Mouse (Mus musculus) kidney, postnatal 10 days (tissue): Measurements from ENCODE around the gene Eef1a1.
"Not testable (repeated sequence)": the region's sequence is repeated elsewhere in the genome, so short reads cannot be mapped to it uniquely, and the experiment has no call there.

Experiments used
- DNase-seq: peaks from one replicate; pipeline ENCODE4 v3.0.0; 2021; ENCODE audit warnings: mixed read lengths

The Eef1a1 gene

DNA sequence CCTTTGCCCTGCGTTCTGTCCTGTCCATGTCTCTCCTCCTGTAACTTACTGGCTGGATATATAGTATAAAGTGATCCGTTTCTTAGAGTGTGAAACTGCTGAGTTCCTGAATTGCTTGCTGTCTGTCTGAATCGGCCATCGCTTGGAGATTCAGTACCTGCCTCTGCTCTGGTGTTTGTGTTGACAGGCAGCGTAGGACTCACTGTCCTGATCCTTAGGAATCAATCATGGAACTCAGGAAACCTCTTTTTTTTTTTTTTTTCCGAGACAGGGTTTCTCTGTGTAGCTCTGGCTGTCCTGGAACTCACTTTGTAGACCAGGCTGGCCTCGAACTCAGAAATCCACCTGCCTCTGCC is 17.7 kb upstream of the Eef1a1 start:
- DNase-seq = no peak

DNA sequence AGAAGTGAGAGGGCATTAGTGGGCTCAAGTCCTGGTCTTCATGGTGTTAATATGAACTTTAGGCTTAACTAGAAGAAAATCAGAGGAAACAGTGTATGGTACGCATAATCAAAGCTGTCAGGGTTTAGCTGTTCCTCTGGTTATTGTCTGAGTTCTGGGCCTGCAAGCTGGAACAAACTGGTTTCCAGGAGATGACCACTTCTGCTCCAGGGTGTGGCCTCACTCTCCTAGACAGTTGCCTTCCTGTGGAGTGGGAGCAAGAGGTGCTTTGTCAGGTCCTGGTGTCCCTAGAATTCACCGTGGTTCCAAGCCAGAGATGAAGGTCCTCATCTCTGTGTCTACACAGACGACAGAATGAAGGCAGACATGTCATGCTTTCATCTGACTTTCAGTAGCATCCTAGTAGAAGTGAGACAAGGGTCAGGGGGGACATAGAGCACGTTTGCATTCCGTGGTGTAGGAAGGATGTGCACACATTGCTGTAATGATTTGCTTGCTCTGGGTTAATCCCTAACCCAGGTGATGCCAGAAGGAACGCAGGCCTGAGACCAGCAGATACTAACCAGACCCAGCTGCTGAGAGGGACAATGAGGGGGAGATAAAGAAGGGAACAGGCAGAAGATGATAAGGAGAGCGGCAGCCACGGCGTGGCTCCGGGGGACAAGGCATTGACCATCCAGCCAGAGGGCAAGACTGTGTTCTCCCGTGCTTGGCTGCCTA is 17.2 kb upstream of the Eef1a1 start:
- DNase-seq = peak; percentile 58

DNA sequence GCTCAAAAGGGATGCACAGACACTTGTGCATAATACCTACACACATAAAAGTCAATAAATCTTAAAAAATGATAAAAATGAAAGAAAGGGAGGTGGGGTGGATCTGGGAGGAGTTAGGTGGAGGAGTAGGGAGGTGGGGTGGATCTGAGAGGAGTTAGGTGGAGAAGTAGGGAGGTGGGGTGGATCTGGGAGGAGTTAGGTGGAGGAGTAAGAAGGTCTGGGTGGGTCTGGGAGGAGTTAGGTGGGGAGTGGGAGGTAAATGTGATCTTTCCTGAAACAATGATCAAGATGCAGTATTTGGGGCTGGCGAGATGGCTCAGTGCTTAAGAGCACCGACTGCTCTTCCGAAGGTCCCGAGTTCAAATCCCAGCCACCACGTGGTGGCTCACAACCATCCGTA is 16.3 kb upstream of the Eef1a1 start:
- DNase-seq = no peak

DNA sequence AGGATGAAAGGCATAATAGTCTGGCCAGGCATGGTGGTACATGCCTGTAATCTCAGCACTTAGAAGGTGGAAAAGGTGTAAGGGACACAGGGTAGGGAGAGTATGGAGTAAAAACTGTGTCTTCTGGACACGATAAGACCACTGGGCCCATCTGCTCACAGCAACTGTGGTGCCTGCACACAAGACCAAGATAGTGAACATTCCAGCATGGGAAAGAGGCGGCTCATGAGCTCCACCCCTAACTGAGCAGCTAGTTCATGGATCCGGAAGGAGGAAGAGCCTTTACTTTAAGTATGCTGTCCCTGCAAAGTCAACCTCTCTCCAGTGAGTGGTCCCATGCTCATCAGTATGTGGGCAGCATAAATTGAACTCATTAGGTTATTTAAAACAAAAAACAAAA is 15.7 kb upstream of the Eef1a1 start:
- DNase-seq = no peak

GRCm38 (mm10) chr9:78504133-78504532 is 15.2 kb upstream of the Eef1a1 start:
- no peak for DNase-seq

GRCm38 (mm10) chr9:78503223-78504079 is 14.5 kb upstream of the Eef1a1 start:
- peak; percentile 13 for DNase-seq

DNA sequence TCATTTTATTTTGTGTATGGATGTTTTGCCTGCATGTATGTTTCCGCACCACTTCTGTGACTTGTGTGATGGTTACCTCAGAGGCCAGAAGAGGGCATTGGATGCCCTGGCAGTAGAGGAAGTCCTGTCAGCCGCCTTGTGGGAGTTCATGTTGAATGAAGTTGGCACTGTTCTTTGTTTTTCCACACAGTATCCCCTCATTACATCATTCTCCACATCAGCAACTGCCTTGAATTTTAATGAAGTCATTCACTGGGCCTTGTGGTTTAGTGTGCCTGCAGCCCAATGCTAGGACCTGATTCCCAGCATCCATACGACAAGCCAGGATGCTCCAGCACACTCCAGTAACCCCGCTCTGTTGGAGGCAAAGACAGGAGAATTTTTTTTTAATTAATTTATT is 12.3 kb upstream of the Eef1a1 start:
- DNase-seq = no peak

DNA sequence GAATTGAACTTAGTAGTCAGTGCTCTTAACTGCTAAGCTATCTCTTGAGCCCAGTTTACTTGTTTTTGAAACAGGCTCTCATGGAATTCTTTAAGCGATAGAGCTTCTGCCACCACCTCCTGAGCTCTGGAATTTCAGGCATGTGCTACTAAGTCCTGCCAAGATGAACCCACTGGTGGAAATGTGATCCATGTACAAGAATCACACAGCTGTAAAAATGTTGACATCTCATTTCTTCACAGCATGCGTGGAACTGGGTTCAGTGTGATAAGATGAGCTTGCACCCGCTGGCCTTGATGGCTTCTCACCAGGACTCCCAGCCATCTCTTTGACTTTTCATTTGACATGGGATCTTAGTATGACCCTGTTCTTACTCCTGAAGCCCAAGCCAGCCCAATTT is 11.4 kb upstream of the Eef1a1 start:
- DNase-seq = no peak

DNA sequence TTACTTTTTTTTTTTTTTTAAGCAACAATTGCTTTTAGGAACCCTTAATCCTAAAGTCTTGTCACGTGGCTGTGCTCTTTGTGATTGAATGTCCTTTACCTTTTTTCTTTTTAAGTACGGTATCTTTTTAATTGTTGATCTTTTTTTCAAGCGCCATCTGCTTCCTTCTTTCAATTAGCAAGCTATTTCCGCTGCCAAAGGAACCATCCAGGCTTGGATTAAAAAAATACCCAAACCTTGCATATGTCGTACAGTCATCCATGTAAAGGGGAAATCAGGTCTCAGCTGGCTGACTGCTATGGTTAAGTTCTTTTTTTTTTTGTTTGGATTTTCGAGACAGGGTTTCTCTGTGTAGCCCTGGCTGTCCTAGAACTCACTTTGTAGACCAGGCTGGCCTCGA is 4.2 kb upstream of the Eef1a1 start:
- DNase-seq = no peak

DNA sequence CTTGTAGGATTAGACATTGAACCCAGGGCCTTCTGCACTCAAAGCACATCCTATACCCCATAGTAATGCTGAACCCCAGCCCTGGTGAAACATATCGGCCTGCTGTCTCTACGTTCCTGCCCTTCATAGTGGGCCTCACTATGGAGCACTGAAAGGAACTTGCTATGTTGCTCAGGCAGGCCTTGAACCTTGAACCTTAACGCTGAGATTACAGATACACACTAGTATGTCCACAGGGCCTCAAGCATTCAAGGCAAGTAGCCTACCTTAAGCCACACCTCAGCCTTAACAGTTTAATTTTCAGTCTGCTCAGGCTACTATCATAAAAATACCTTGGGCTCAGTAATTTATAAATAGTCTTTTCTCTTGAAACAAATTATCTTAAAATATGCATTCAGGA is 3.3 kb upstream of the Eef1a1 start:
- no peak for DNase-seq

DNA sequence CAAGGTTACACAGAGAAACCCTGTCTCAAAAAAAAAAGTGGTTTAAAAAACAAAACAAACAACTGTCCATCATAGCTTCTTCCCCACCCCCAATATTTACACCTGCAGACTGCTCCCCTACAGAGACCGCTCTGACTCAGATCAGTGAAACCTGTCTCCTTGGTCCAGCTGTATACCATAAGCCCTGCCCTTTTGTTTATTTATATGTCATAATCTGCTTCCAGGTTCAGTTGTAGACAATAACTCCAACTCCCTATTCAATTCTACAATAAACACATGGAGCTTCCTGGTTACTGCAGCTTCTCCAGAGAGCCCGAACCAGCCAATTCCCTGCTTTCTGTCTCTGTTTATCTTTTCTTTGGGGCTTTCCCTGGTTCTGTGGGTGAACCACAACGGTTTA is 2.2 kb upstream of the Eef1a1 start:
- DNase-seq = no peak

- not testable (repeated sequence) for DNase-seq
Measured at GRCm38 (mm10) chr9:78488021-78488420, 930 bp downstream of the Eef1a1 start.

- no peak for DNase-seq
Measured at GRCm38 (mm10) chr9:78484660-78485059, 4.3 kb downstream of the Eef1a1 start.

DNA sequence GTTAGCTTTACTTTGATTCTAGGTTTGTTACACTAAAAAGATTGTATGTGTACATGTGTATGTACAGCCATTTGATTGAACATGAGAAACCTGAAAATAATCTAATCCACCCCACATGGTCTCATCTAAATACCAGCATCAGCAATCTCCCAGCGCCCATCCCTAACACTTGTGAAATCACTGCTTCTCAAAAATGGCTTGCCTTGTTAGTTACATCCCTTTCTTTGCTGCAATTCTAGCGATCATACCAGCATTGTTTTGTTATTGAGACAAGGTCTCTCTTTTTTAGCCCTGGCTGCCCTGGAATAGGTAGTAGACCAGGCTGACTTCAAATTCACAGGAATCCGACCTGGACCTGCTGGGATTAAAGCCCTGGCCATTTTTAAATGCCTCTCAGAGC is 6.6 kb downstream of the Eef1a1 start:
- DNase-seq = no peak

- DNase-seq = peak; percentile 95
Measured at GRCm38 (mm10) chr9:78481423-78482331, 7.3 kb downstream of the Eef1a1 start.

- peak; percentile 85 for DNase-seq
Measured at GRCm38 (mm10) chr9:78480706-78481358, 8.1 kb downstream of the Eef1a1 start.

DNA sequence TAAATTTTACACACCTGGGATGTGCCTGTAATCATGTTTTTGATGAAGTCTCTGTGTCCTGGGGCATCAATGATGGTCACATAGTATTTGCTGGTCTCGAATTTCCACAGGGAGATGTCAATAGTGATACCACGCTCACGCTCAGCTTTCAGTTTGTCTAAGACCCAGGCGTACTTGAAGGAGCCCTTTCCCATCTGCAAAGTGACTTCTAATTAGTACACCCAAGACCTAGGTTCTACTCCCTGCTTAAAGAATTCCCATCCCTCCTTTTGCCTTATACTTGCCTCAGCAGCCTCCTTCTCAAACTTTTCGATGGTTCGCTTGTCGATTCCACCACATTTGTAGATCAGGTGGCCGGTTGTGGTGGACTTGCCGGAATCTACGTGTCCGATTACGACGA is 8.7 kb downstream of the Eef1a1 start:
- DNase-seq = not testable (repeated sequence)

DNA sequence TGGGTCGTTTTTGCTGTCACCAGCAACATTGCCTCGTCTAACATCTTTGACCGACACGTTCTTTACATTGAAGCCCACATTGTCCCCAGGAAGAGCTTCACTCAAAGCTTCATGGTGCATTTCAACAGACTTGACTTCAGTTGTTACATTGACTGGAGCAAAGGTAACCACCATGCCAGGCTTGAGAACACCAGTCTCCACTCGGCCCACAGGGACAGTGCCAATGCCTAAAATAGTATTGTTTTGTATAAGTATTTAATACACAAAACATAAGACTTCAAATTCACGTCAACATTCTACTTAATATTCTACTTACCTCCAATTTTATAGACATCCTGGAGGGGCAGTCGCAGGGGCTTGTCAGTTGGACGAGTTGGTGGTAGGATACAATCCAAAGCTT is 9.6 kb downstream of the Eef1a1 start:
- DNase-seq = not testable (repeated sequence)

GRCm38 (mm10) chr9:78478009-78478605 is 10.8 kb downstream of the Eef1a1 start:
- not testable (repeated sequence) for DNase-seq

DNA sequence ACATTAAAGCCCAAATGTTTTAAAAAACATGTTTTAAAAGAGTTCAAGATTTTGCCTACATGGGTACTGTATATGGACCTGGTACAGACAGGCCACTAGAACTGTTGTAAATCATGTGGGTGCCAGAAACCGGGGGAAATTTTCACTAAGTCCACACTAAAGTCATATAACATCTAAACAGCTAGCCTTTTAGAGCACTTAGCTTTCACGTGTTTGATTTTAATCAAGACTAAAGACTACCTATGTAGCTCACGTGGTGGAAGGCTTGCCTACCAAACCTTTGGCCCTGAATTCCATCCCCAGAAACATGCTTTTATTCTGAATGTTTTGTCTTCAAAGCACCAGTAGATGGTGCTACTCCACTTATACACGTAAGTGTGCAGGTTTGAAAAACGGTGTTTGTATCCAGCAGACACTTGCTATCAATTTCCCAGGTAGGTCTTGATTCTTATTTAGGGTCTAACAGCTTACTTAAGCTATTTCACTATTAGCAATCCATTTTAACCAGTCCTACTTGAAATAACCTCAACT is 11.9 kb downstream of the Eef1a1 start:
- no peak for DNase-seq

DNA sequence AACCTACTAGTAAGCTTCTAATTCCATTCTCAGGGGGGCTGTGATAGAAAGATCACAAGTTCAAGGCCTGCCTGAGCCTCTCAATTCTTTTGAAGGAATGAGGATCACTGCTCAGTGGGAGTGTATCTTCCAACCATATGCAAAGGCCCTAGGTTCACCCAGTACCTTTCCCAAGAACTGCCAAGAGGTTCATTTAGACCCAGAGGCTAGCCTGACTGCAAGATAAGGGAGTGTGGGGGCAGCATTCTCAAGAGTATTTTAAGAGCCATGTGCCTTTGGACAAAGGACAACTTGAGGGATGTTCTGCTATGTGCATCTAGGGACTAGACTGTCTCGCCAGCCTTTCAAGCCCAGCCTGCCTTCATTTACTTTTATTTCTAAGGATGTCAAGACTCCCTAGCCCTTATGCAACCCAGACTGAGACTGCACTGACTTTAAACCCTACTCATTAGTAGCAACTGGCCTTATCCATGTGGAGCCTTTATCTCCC is 12.4 kb downstream of the Eef1a1 start:
- DNase-seq = no peak

DNA sequence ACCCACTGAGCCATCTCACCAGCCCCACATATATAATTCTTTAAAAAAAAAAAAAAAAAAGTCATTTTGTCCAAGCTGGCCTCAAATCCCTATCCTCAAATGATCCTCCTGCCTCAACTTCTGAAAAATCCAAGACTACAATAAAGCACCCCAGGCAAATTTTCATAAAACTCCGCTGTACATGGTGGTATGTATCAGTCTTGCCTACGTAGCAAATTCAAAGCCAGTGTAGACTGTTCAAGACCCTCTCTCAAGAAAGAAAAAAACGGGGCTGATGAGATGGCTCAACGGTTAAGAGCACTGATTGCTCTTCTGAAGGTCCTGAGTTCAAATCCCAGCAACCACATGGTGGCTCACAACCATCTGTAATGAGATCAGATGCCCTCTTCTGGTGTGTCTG is 13.1 kb downstream of the Eef1a1 start:
- no peak for DNase-seq
